Mouse (Mus musculus): ENCODE measurements at regions not wholly inside any gene's neighbourhood (a gene's known extent, or its start where the extent isn't known, plus 50 kb on each side); places are given as distances from the start of the nearest gene placed in this dataset.

GRCm38 (mm10) chr9:24942943-24943342 lies 146.3 kb upstream of the Gm10181 start:
- no peak for DNase-seq (ENCODE audit: low spot score in 2 of 2)

GRCm38 (mm10) chr9:24943830-24944229 lies 145.4 kb upstream of the Gm10181 start:
- DNase-seq (ENCODE audit: low spot score in 2 of 2): no peak

DNA sequence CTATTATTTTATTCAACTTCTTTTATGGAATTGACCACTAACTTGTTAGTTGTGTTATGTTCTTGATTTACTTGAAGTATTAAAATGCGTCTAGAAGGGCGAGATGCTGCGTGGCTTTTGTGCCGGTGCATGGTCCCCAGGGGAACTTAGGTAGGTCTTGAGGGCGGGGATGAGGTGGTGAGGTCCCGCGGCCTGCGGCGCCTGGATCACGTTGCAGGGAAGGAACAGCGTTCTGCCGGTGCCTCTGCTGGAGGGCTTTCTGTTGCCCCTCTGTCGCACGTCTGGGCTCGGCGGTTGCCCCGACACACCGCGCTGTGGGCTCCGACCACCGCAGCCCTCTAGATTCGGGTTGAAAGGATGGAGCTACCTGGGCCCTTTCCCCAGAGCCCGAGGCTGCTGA lies 136.7 kb upstream of the Gm10181 start:
- DNase-seq (ENCODE audit: low spot score in 2 of 2): no peak

GRCm38 (mm10) chr9:24955641-24956040 lies 133.6 kb upstream of the Gm10181 start:
- no peak for DNase-seq (ENCODE audit: low spot score in 2 of 2)

GRCm38 (mm10) chr9:24956566-24956965 lies 132.7 kb upstream of the Gm10181 start:
- no peak for DNase-seq (ENCODE audit: low spot score in 2 of 2)

- no peak for DNase-seq (ENCODE audit: low spot score in 2 of 2)
Measured at GRCm38 (mm10) chr9:24963290-24963689, 125.9 kb upstream of the Gm10181 start.

DNA sequence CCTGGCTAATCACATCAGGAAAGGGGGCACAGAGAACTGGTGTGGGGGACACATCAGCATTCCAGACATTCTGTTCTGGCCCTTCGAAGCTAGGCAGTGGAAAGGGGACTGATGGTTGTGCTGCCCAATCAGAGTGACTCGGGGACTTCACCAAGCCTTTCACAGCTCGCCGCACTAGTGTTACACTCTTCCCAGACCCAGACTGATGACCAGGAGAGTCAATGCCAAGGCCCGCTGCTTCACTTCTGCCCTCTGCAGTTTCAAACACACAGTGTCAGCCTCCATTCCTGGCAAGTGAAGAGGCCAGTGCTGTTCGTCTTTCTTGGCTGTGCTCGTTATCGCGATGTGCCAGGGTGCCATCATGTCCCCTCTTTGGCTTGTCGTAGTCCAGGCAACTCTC lies 121.7 kb upstream of the Gm10181 start:
- DNase-seq (ENCODE audit: low spot score in 2 of 2): no peak

DNA sequence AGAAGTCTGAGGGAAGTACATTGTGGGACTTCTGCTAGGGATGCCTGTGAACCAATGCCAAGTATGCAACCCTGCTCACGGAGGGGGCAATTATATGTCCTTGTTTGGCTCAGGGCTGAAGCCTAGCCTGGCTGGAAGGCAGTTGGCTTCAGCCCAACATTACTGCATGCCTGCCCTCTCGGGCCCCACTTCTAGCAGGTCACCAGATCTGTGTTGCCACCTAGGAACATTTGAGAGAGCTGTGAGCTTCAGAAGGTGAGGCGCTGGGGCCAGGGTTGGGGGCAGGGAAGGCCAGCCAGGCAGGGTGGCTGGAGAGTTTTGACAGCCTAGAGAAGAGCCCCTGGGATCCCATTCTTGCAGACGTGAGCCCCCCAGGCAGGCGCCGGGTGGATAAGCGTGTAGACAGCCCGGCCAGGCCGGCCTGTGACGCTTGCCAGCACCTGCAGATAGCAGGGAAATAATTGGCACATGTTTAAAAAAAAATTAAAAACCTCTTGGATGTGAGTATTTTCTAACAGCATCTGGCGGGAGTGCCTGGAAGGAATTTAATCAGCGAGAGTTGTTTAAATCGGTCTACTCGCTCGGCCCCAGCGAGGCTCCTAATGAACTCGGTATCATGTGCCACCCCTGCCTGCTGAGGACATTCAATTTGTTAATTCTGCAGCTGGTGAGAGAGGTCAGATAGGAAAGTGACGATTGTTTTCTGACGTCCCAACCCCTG lies 115.0 kb upstream of the Gm10181 start:
- DNase-seq (ENCODE audit: low spot score in 2 of 2): no peak

DNA sequence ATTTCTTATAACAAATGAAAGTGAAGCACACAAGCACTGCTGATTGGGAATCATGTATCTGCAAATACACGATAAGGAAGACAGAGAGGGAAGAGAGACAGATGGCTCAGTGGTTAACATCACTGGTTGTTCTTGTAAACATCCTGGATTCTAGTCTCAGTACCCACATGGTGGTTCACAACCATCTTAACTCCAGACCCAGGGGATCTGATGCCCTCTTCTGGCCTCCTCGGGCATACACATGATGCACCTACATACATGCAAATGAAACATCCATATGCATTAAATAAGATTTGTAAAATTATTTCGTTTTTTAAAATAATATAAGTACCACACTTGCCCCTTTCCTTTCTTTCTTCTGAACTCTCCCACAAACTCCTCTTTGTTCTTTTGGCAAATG lies 106.4 kb upstream of the Gm10181 start:
- no peak for DNase-seq (ENCODE audit: low spot score in 2 of 2)

DNA sequence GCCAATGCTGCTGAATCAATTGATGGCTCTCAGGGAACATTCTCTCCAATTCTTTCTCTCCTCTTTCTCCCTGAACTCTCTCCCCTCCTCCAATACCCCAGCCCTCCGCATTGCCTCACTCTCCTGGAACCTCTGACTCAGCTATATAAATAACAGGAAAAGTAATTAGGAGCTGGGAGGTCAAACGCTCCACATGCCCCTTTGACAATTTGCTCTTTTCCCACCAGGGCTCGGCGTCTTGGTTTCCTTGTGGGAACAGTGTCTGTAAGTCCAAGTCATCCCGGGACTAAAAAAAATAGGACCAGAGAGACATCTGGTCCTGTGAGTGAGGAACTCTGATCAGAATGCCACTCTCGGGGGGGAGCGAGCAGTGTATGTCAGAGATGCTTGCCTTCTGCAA lies 94.7 kb upstream of the Gm10181 start:
- no peak for DNase-seq (ENCODE audit: low spot score in 2 of 2)

GRCm38 (mm10) chr9:25021095-25021691 lies 68.0 kb upstream of the Gm10181 start:
- no peak for DNase-seq (ENCODE audit: low spot score in 2 of 2)

- DNase-seq (ENCODE audit: low spot score in 2 of 2): no peak
Measured at GRCm38 (mm10) chr9:25022439-25022838, 66.8 kb upstream of the Gm10181 start.

DNA sequence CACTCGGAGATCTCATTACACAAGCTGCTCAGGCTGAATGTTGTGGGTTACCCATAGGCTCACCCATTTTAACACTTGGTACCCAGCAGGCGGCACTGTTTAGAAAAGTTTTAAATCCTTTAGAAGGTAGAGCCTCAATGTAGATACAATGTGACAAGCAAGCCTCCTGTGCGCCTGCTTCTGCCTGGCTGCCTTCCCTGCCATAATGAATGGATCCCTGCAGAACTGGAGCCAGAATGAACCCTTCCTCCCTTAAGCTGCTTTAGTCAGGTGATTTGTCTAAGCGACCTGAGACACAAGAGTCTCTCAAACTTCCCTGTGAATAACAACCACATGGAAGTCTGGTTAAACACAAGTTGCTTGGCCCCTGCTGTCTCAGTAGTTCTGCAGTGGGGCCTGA lies 64.7 kb upstream of the Gm10181 start:
- no peak for DNase-seq (ENCODE audit: low spot score in 2 of 2)

DNA sequence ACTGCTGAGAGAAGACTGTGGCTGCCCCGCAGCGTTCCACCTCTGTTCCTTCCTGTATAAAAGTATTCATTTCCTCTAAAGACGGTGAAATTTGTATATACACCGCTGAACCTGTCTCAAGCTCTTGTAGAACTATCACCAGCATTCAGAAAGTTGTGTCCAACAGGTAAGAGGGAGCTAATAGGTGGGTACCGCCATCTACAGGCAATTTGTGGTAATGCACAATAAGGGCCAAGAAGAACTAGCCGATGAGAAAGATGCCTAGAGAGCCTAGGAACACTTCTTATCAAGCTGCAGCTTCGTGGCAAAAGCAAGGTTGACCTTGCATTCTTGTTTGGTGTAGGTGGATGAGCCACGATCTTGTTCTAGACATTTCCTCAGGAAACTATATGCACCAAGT lies 61.6 kb upstream of the Gm10181 start:
- peak in 1 of 2 experiments; percentile 45 for DNase-seq (ENCODE audit: low spot score in 2 of 2)

- DNase-seq (ENCODE audit: low spot score in 2 of 2): peak in 1 of 2 experiments; percentile 22
Measured at GRCm38 (mm10) chr9:25028305-25028704, 60.9 kb upstream of the Gm10181 start.

DNA sequence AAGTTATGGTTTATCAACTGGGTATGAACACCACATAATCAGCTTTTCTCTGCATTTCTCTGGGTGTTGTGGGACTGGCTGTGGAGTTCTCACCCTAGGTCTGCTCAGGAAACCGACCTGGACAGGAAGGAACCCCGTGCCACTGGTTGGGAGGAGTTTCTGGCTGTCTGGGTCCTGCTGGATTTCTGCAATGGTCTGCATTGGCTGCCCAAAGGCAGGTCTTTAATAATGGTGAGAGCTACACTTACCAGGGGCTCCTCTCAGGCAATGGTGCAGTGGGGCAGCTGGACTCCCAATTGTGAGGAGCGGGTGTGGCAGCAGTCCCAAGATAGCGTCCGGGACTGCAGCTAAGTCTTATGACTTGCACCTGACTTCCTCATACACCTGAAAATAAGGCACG lies 57.8 kb upstream of the Gm10181 start:
- no peak for DNase-seq (ENCODE audit: low spot score in 2 of 2)

All from frontal cortex, postnatal 10 days (tissue).